Mouse (Mus musculus): ENCODE measurements around the gene Cfc1. TPM values are rescaled to one million over a fixed set of nuclear protein-coding genes. Genes with fewer than 3 reads are reported as not detected.
A peak's percentile ranks its signal among the peaks of the same experiment; 100 is the strongest.
"Not testable (repeated sequence)": the region's sequence is repeated elsewhere in the genome, so short reads cannot be mapped to it uniquely, and the experiment has no call there.

Gene Cfc1
- total RNA-seq (2012; rRNA removed) = not detected in 2 replicates
- not detected for polyA plus RNA-seq (2012; ENCODE audit: insufficient read depth in 1 of 2, insufficient read length in 2 of 2, low read depth in 1 of 2, low replicate concordance in 2 of 2, missing spikeins in 1 of 2)

DNA sequence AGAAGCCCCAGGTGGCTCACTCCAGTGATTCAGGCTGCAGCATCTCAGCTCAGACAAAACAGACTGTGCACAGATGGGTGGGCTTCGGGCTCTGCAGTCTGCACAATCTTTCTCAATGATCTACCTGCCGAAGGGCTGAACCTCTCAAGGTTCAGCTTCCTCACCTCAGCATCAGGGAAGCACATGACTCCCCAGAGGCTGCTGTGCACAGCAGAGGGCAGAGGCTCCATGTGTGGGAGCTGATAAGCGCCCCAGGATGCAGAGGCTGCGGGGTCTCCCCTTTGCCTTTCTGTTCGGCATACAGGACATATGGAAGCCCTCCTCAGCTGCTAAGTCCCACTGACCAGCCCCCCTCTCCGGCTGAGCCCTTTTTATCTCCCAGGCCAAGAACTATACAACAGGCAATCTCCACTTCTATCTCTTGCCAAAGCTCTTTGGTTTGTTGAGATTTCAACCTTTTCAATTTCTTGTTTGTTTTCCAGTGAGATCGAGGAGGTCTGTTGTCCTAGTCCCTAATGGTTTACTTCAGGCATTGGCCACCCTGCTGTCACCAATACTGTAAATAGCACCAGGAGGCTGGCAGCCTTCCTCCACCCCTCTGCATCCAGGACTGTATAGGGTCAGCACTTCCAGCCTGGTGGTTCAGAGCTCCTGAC is at the start of gene Cfc1:
Cfc1 (plus strand) TSS at position 606 of the 656 bp plus-strand sequence.
- not testable (repeated sequence) for H3K4me1 ChIP-seq (ENCODE audit: control insufficient read depth in 1 of 2, insufficient read depth in 2 of 2, low read length in 2 of 2); H3K9ac ChIP-seq (ENCODE audit: control insufficient read depth, low read depth, low read length, poor library complexity, severe bottlenecking); H3K36me3 ChIP-seq (ENCODE audit: control insufficient read depth in 1 of 2, insufficient read depth in 2 of 2, low read length in 2 of 2); H3K4me3 ChIP-seq (ENCODE audit: control insufficient read depth in 1 of 2, insufficient read depth in 1 of 2, low read depth in 2 of 2, low read length in 2 of 2); H3K27ac ChIP-seq (ENCODE audit: control insufficient read depth, low read depth, low read length); H3K79me2 ChIP-seq (ENCODE audit: control insufficient read depth, insufficient read depth, low read length, poor library complexity); DNase-seq (ENCODE audit: low read depth, low spot score); H3K9me3 ChIP-seq (replicated peaks; ENCODE audit: insufficient read depth, low read length); H3K27me3 ChIP-seq (ENCODE audit: control insufficient read depth in 1 of 2, insufficient read depth in 2 of 2, low read length in 2 of 2)

DNA sequence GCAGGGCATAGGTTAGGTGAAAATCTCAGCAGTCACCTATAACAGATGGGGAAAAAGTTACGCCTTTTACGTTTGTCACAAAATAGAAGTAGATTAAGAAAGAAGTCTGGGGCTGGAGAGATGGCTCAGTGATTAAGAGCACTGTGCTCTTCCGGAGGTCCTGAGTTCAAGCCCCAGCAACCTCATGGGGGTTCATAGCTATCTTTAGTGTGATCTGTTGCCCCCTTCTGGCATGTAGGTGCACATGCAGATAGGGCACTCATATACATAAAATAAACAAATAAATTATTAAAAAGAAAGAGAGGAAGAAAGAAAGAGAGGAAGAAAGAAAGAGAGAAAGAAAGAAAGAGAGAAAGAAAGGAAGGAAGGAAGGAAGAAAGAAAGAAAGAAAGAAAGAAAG is 48.1 kb upstream of the Cfc1 start:
- Histone ChIP-seq H3K79me2 (ENCODE audit: control insufficient read depth, insufficient read depth, low read length, poor library complexity) (no peaks in the 10 kb centered on the region), H3K27ac (ENCODE audit: control insufficient read depth, low read depth, low read length) (no peak overlapping the region), H3K36me3 (ENCODE audit: control insufficient read depth in 1 of 2, insufficient read depth in 2 of 2, low read length in 2 of 2) (peaks cover 0 to 17% of the 10 kb centered on the region in 2 experiments; a peak in 2 of 4 replicates), H3K4me3 (ENCODE audit: control insufficient read depth in 1 of 2, insufficient read depth in 1 of 2, low read depth in 2 of 2, low read length in 2 of 2) (no peak overlapping the region), H3K4me1 (ENCODE audit: control insufficient read depth in 1 of 2, insufficient read depth in 2 of 2, low read length in 2 of 2) (peaks cover 6 to 7% of the 10 kb centered on the region in 2 experiments; a peak in 3 of 4 replicates), H3K27me3 (ENCODE audit: control insufficient read depth in 1 of 2, insufficient read depth in 2 of 2, low read length in 2 of 2) (no peaks in the 10 kb centered on the region), H3K9ac (ENCODE audit: control insufficient read depth, low read depth, low read length, poor library complexity, severe bottlenecking) (no peak overlapping the region), H3K9me3 (replicated peaks; ENCODE audit: insufficient read depth, low read length) (no peaks in the 10 kb centered on the region)
- no peak for DNase-seq (ENCODE audit: low read depth, low spot score)
- no peak for TF ChIP-seq KAT2A (conservative IDR thresholded peaks at IDR 0.05; ENCODE audit: low read depth, low read length)
- no peak for TF ChIP-seq POLR2A (IDR thresholded peaks at IDR 0.05; ENCODE audit: control insufficient read depth in 1 of 2, insufficient read depth in 1 of 2, low read depth in 1 of 2, low read length in 2 of 2, poor library complexity in 1 of 2)
- no peak for TF ChIP-seq MXI1 (IDR thresholded peaks at IDR 0.05; ENCODE audit: low read depth, low read length)
- TF ChIP-seq MAFK (IDR thresholded peaks at IDR 0.05; ENCODE audit: borderline replicate concordance, low read depth, low read length) = no peak
- no peak for TF ChIP-seq POLR2AphosphoS5 (IDR thresholded peaks at IDR 0.05; ENCODE audit: borderline replicate concordance, low read depth, low read length)
- no peak for TF ChIP-seq MYC (IDR thresholded peaks at IDR 0.05; ENCODE audit: low read depth, low read length)
- TF ChIP-seq ELF1 (IDR thresholded peaks at IDR 0.05; ENCODE audit: low read depth, low read length) = no peak
- no peak for TF ChIP-seq MEF2A (IDR thresholded peaks at IDR 0.05; ENCODE audit: extremely low read depth, insufficient replicate concordance, low read depth, low read length, poor library complexity, severe bottlenecking)
- TF ChIP-seq E2F4 (IDR thresholded peaks at IDR 0.05; ENCODE audit: borderline replicate concordance, low read depth, low read length) = no peak
- TF ChIP-seq HCFC1 (IDR thresholded peaks at IDR 0.05; ENCODE audit: low read depth, low read length) = no peak
- no peak for TF ChIP-seq TBP (IDR thresholded peaks at IDR 0.05; ENCODE audit: low read depth, low read length)
- TF ChIP-seq ZMIZ1 (IDR thresholded peaks at IDR 0.05; ENCODE audit: low read depth, low read length) = no peak
- no peak for TF ChIP-seq MAZ (IDR thresholded peaks at IDR 0.05; ENCODE audit: low read depth, low read length)
- TF ChIP-seq MYB (IDR thresholded peaks at IDR 0.05; ENCODE audit: low read depth, low read length) = no peak
- TF ChIP-seq SMC3 (IDR thresholded peaks at IDR 0.05; ENCODE audit: low read depth, low read length) = peak; percentile 38
- no peak for TF ChIP-seq MAX (IDR thresholded peaks at IDR 0.05; ENCODE audit: low read length)
- TF ChIP-seq RAD21 (IDR thresholded peaks at IDR 0.05; ENCODE audit: low read depth, low read length) = peak; percentile 38
- TF ChIP-seq CTCF (IDR thresholded peaks at IDR 0.05 in 2 of 3, conservative IDR thresholded peaks at IDR 0.05 in 1 of 3; ENCODE audit: control insufficient read depth in 1 of 3, insufficient read depth in 1 of 3, low read depth in 2 of 3, low read length in 3 of 3, poor library complexity in 1 of 3, severe bottlenecking in 1 of 3) = peak; percentile 11 to 42 (median 14); a peak in 2 of 6 replicates
- TF ChIP-seq USF1 (IDR thresholded peaks at IDR 0.05; ENCODE audit: low read depth, low read length) = no peak
- TF ChIP-seq ZC3H11A (IDR thresholded peaks at IDR 0.05; ENCODE audit: low read depth, low read length) = 0 out of 2 replicates have a peak, but pooled peaks have one; percentile 25
- TF ChIP-seq RCOR1 (IDR thresholded peaks at IDR 0.05; ENCODE audit: low read depth, low read length) = no peak
- TF ChIP-seq CHD1 (IDR thresholded peaks at IDR 0.05; ENCODE audit: low read depth, low read length) = no peak
- TF ChIP-seq CHD2 (IDR thresholded peaks at IDR 0.05; ENCODE audit: low read length) = no peak
- no peak for TF ChIP-seq ZKSCAN1 (IDR thresholded peaks at IDR 0.05; ENCODE audit: low read depth, low read length)
- no peak for TF ChIP-seq TAL1 (IDR thresholded peaks at IDR 0.05; ENCODE audit: low read length)
- no peak for TF ChIP-seq ETS1 (IDR thresholded peaks at IDR 0.05; ENCODE audit: low read depth, low read length)
- TF ChIP-seq BHLHE40 (IDR thresholded peaks at IDR 0.05; ENCODE audit: borderline replicate concordance, low read depth, low read length) = no peak
- no peak for TF ChIP-seq JUND (IDR thresholded peaks at IDR 0.05; ENCODE audit: low read depth, low read length)
- TF ChIP-seq NELFE (IDR thresholded peaks at IDR 0.05; ENCODE audit: low read depth, low read length) = no peak
- no peak for TF ChIP-seq TCF12 (IDR thresholded peaks at IDR 0.05; ENCODE audit: low read depth, low read length)
- TF ChIP-seq UBTF (IDR thresholded peaks at IDR 0.05; ENCODE audit: borderline replicate concordance, insufficient read depth, low read depth, low read length) = no peak
